Mouse (Mus musculus) spleen, adult 2 months (tissue): ENCODE measurements around the gene 4930426L09Rik. TPM values are rescaled to one million over a fixed set of nuclear protein-coding genes. Genes with fewer than 3 reads are reported as not detected.

ENCODE experiments used
- DNase-seq, 2 experiments: peaks; one replicate each; pipeline versions ENCODE4 v3.0.0 to v3.0.0-alpha.2; 2012 to 2021; ENCODE audit warnings: low spot score in 2 of 2, low read depth in 1 of 2
- H3K27ac ChIP-seq: fragments of 200-500 bp; 2 replicates; pipeline ENCODE4 v1.5.1; 2012; ENCODE audit warnings: low read length, inconsistent platforms; ENCODE audit not compliant: insufficient read depth
- H3K27me3 ChIP-seq: fragments of 200-500 bp; 2 replicates; pipeline ENCODE4 v1.6.1; 2012; ENCODE audit warnings: mild to moderate bottlenecking, moderate library complexity, low read length, inconsistent platforms; ENCODE audit not compliant: control insufficient read depth, insufficient read depth
- H3K36me3 ChIP-seq: fragments of 200-500 bp; 2 replicates; pipeline ENCODE4 v1.6.1; 2012; ENCODE audit warnings: mild to moderate bottlenecking, low read length, inconsistent platforms; ENCODE audit not compliant: control insufficient read depth, insufficient read depth
- H3K4me1 ChIP-seq: fragments of 200-500 bp; 2 replicates; pipeline ENCODE4 v1.6.1; 2011; ENCODE audit warnings: inconsistent platforms; ENCODE audit not compliant: control insufficient read depth, insufficient read depth, insufficient read length
- H3K4me3 ChIP-seq: fragments of 200-500 bp; 2 replicates; pipeline ENCODE4 v1.5.1; 2011; ENCODE audit warnings: mild to moderate bottlenecking, inconsistent platforms; ENCODE audit not compliant: insufficient read depth, insufficient read length; ENCODE audit errors: extremely low read depth
- CTCF ChIP-seq: fragments of 200-500 bp; IDR thresholded peaks from 2 replicates; pipeline ENCODE4 v1.5.1; 2011; ENCODE audit warnings: mild to moderate bottlenecking, inconsistent platforms; ENCODE audit not compliant: insufficient read depth, insufficient read length, insufficient replicate concordance; ENCODE audit errors: extremely low read depth
- POLR2A ChIP-seq: fragments of 200-500 bp; IDR thresholded peaks from 2 replicates; pipeline ENCODE4 v1.6.1; 2011; ENCODE audit warnings: low read depth, low read length, inconsistent platforms
- WGBS: fragments of 180-500 bp; shearing (Covaris S2); methylation state at CpG from one replicate; pipeline ENCODE4 v1.1.7; 2018; 5-methylcytosine and 5-hydroxymethylcytosine counted together
- polyA plus RNA-seq: library from polyadenylated mRNA; depleted of rRNA; stranded (reverse); fragments of >200 nt; gene quantifications from 2 replicates; pipeline ENCODE4 v1.2.3, GENCODE M21; 2012

Gene 4930426L09Rik
- polyA plus RNA-seq, 1 experiment: 0.69 TPM

DNA sequence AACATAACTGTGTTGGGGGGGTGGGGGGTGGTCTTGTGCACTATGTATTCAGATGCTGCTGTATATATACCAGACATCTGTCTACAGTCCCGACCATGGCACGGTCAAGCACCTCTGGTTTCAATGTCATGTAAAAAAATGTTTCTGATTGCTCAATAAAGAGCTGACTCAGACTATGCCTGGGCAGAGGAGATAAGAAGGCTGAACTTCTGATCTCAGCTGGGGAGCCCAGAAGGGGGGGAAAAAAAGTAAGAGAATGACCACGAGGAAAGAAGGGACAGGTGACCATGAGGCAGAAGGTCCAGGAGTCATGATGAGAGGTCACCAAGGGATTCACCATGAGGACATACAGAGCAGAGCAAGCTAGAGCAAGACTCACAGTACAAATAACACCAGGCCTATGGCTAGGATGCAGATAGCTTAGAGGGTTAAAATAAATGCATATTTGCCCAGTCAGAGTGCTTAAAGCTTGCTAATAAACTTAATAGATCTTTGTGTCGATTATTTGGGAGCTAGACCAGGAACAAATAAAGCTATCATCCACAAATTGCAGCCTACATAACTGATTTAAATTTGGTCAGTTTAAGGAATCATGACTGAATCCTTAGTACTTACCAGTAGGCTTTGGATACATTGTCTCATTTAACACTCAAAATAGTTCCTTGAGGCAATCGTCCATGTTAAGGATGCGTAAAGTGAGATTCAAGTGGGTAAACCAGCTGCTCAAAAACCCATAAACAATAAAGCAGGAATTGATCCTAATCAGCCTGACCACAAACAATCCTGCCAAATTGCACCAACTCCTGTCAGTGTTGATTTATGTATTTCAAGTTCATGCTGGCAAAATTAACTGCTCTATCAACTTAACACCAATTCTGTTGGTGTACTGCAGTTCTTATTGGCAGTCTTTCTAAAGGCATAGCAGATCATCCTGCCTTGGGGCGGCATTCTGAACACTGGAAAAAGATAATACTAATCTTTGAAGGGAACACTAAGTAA, 5.3 kb upstream of the 4930426L09Rik start:
- WGBS: 53% methylated on average over 7 of the region's 7 CpGs
- Histone ChIP-seq H3K27ac (no peak overlapping the region), H3K4me3 (no peak overlapping the region), H3K4me1 (peaks cover 7% of the 10 kb centered on the region; the same call in 1 of the 2 replicates), H3K27me3 (no peaks in the 10 kb centered on the region), H3K36me3 (no peaks in the 10 kb centered on the region)
- no peak for DNase-seq
- TF ChIP-seq POLR2A (no peak), CTCF (no peak)

DNA sequence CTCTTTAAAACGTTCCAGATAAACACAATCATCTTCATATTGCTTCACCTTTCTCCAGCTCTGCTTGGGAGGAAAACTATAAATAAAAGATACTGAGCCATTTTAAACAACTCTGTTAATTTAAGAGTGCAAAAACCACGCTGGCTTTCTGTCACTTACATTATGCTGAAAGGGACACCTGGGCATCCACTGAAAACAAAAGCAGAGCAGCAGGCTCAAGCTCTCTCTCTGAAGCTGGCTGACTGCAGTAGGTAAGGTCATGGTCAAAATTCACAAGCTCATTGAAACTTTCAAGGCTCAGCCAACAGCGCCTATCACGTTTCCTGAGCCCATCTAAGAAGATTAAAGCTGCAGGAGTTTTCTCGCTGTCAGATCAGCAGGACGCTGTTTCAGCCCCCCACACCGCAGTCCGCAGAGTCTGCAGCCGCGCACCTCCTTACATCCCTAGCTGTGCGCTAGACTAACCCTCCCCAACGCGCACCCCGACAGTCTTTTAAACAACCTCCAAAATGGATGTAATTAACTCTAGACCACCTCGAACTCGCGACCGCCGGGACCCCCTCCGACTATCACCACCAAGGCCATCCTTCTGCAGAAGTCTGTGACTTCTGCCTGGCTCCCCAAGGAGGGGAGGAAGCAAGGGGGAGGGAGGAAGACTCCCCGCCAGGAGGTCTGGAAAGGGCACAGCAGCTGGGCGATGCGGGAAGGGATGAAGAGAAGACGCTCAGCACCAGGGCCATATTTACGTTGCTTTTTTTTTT, 1.5 kb upstream of the 4930426L09Rik start:
- Histone ChIP-seq H3K36me3 (no peaks in the 10 kb centered on the region), H3K4me3 (peak overlapping the region; percentile 88), H3K4me1 (peaks cover 2% of the 10 kb centered on the region; the same call in 1 of the 2 replicates), H3K27ac (peak overlapping the region; percentile 76), H3K27me3 (no peaks in the 10 kb centered on the region)
- no peak for TF ChIP-seq CTCF
- no peak for TF ChIP-seq POLR2A
- WGBS: 1% methylated on average over 25 of the region's 25 CpGs
- peak in 1 of 2 experiments; percentile 14 for DNase-seq

DNA sequence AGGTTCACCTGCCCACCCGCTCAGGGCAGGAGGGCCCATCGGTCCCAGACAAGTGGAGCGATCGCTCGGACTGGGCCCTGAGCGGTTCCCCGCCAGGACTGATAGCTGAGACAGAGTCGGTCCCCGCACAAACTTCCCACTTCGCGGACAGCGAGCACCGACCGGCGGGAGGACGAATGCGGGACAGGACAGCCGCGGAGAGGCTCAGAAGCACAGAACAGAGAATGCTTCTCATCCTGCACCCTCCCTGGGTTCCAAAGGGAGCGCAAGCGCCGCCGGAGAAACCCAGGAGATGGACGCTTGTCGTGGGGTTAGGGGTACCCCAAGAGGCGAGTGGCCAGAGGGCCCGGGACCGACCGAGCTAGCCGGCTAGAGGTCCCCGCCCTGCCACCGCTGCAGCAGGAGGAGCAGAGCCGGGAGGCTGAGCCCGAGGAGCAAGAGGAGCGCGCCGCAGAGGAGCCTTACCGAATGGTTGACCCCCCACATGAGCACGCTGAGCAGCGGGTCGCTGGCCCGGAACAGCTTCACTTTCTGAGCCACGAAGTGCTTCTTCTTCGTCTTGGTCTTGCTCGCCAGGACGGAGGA, 664 bp upstream of the 4930426L09Rik start:
- peak in 1 of 2 experiments; percentile 40 for DNase-seq
- Histone ChIP-seq H3K36me3 (no peaks in the 10 kb centered on the region), H3K4me3 (peak overlapping the region; percentile 88), H3K27ac (peak overlapping the region; percentile 97), H3K4me1 (peaks cover 2% of the 10 kb centered on the region; the same call in 1 of the 2 replicates), H3K27me3 (no peaks in the 10 kb centered on the region)
- TF ChIP-seq POLR2A (no peak), CTCF (no peak)
- under 1% methylated on average over 46 of the region's 46 CpGs for WGBS

DNA sequence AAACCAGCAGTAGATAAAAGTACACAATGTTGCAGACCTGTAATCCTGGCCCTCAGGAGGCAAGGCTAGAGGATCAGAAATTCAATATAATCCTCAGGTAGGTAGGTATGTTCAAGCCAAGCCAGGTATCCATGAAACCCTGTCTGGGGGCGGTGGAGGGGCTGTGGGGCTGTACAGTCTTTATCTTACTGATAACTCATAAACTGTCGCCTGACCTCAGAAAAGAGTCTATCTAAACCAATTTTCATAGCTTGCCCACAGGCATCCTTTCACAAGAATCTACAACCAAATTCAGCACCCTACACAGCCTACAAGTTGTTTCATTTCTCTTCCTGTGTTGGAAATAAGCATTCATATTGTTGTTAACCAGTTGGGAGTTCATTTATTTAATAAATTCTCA, 1.3 kb downstream of the 4930426L09Rik start:
- Histone ChIP-seq H3K27ac (no peak overlapping the region), H3K36me3 (no peaks in the 10 kb centered on the region), H3K4me3 (no peak overlapping the region), H3K4me1 (peaks cover 3% of the 10 kb centered on the region; the same call in 1 of the 2 replicates), H3K27me3 (no peaks in the 10 kb centered on the region)
- DNase-seq: no peak
- 75% methylated on average over 2 of the region's 2 CpGs for WGBS
- TF ChIP-seq POLR2A: no peak
- TF ChIP-seq CTCF: no peak

DNA sequence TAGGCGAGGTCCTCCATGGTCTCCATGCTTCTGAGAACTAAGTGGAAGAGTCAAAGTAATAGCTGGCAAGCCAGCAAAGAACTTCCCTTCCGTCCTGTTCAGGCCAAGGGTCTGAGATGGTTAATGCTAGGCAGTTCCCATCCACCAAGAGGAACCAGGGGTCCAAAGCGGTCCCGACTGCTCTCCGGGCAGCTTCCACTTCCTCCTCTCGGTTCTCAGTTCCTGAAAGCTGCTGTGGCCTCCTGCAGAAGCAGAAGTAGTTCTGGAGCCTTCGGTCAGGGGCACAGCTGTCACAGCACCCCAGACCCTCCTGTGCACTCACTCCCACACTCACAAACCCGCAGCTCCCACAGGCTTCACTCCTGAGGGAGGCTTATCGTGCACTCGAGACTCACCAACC, 6.7 kb downstream of the 4930426L09Rik start:
- TF ChIP-seq CTCF (no peak), POLR2A (no peak)
- Histone ChIP-seq H3K36me3 (no peaks in the 10 kb centered on the region), H3K4me3 (no peak overlapping the region; the same call in 1 of the 2 replicates), H3K27ac (peak overlapping the region; percentile 69), H3K27me3 (no peaks in the 10 kb centered on the region), H3K4me1 (peaks cover 14% of the 10 kb centered on the region; the same call in 1 of the 2 replicates)
- peak; percentile 67 to 71 for DNase-seq
- WGBS: 14% methylated on average over 10 of the region's 10 CpGs

DNA sequence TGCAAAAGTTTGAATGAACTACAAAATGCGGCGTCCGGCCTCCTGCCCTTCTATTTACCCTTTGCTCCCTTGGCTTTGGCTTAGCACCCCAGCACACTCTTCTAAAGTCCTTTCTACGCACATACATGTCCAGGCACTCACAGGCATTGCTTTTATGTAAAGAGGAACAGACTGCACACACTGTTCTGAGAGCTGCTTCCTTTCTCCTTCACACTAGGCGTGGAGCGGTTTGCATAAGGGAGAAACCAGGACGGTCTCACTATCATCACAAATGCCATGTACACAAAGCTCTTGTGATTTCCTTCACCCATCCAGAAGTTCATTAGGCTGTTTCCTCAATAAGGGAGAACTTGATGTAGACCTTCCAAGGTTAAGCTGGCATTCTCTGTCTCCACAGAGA, 8.0 kb downstream of the 4930426L09Rik start:
- peak overlapping the region; percentile 49 for H3K27ac ChIP-seq
- no peaks in the 10 kb centered on the region for H3K27me3 ChIP-seq
- no peaks in the 10 kb centered on the region for H3K36me3 ChIP-seq
- no peak for DNase-seq
- TF ChIP-seq CTCF: no peak
- no peak for TF ChIP-seq POLR2A
- WGBS: 53% methylated on average over 7 of the region's 7 CpGs
- peaks cover 14% of the 10 kb centered on the region; the same call in 1 of the 2 replicates for H3K4me1 ChIP-seq
- H3K4me3 ChIP-seq: no peak overlapping the region
